Mouse (Mus musculus) layer of hippocampus, adult 2 months (tissue): ENCODE measurements around the gene Hcrt. TPM values are rescaled to one million over a fixed set of nuclear protein-coding genes. Genes with fewer than 3 reads are reported as not detected.

ENCODE experiments used
- DNase-seq, 2 experiments: peaks; one replicate each; pipeline ENCODE4 v3.0.0; 2022; ENCODE audit warnings: low spot score in 2 of 2
- H3K27ac ChIP-seq: fragments of 200-600 bp; 2 replicates; pipeline ENCODE4 v1.8.1; 2022
- H3K4me3 ChIP-seq: fragments of 200-600 bp; 2 replicates; pipeline ENCODE4 v1.8.1; 2022; ENCODE audit warnings: mild to moderate bottlenecking
- CTCF ChIP-seq: fragments of 200-600 bp; conservative IDR thresholded peaks from 2 replicates; pipeline ENCODE4 v1.8.1; 2022; ENCODE audit warnings: antibody characterized with exemption, mild to moderate bottlenecking, moderate library complexity
- total RNA-seq, 2 experiments: library from RNA; stranded (reverse); gene quantifications; 2 replicates each; pipeline ENCODE4 v1.2.3; 2021

Gene Hcrt
- total RNA-seq, 2 experiments from 2014 or later = not detected

DNA sequence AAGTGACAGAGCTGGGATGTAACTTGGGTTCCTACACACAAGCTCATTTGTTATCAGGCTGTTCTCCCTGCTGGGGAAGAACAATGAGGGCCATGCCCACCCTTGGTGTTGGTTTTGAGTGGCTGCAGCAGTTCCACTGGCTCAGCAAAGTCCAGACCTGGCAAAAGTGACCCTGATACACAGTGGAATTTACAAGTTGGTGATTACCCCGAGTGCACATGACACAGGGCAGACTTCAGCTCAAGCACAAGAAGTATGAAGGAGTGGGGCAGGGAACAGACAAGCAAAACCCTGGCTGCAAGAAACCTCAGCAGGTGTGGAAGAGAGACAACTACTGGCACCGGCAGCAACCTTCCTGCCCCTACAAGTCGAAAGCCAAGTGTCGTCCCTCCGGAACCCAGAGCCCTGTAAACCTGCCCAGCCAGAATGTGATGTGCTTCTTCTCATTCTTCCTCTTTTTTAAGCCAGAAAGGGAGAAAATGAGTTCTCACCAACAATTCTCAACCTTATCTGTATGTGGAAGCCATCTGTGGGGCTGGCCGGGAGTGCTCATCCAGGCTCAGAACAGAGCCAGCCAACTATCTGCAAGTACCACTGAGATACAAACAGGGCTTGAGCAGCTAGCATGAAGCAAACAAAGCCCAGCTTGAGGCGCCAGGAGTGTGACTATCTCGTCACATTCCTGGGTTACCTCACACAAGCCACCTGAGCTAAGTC lies 40.8 kb downstream of the Hcrt start:
- no peak for TF ChIP-seq CTCF
- no peak for DNase-seq
- peak overlapping the region; percentile 87 for H3K27ac ChIP-seq
- H3K4me3 ChIP-seq = no peak overlapping the region

DNA sequence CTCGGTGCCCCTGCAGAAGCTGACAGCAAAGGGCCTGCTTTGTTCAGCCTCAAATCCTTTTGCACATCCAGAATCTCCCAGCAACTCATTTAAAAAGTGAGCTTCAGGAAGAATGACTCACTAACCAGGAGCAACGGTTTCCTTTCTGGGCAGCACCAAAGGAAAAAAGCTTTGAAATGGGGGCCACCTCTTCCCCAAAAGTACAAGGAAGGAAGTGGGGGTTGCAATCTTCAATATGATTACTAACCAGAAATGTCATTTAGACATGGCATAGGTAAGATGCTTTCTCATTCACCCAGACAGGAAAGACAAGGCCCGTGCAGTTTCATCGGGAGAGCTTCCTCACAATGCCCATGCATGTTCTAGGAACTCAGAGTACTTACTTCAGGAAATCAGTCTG lies 41.5 kb downstream of the Hcrt start:
- peak overlapping the region; percentile 87 for H3K27ac ChIP-seq
- no peak for TF ChIP-seq CTCF
- no peak for DNase-seq
- no peak overlapping the region for H3K4me3 ChIP-seq

DNA sequence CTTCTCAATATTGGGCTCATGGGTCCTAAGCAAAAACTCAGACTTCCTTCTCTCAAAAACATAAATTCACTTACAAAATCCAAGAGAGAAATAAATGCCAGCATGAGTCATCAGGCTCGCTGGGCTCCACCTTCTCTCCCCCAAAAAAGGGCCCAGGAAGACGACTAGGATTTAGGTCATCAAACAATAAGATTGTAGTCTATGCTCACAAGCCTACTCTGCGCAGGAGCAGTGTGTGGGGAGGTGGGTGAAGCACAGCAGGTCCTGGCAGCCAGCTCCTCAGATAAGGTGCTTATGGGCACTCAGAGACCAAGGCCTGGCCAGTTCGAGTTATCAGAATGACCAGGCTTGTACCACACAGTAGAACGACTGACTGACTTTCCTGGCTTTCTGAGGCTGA lies 42.4 kb downstream of the Hcrt start:
- peak overlapping the region; percentile 87 for H3K27ac ChIP-seq

DNA sequence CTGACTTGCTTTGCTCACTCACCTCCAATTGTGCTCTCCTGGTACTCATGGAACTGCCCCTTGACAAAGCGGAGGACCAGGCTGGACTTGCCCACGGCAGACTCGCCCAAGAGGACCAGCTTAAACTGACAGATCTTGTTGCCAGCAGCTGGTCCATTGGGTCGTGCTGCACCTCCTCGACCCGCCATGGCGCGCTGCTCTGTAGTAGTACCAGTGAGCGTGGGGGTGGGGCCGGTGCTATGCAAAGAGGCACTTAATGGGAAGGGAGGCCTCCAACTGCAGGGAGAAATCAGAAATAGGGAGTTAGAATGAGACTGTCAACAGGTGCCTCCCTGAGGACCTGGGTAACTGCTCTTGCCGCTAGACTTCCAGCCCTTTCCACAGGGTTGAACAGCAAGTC lies 42.8 kb downstream of the Hcrt start:
- peak overlapping the region; percentile 87 for H3K27ac ChIP-seq

More for the DNA sequence above, 42.4 kb downstream of the Hcrt start:
- no peak overlapping the region for H3K4me3 ChIP-seq
- no peak for DNase-seq
- TF ChIP-seq CTCF = no peak

DNA sequence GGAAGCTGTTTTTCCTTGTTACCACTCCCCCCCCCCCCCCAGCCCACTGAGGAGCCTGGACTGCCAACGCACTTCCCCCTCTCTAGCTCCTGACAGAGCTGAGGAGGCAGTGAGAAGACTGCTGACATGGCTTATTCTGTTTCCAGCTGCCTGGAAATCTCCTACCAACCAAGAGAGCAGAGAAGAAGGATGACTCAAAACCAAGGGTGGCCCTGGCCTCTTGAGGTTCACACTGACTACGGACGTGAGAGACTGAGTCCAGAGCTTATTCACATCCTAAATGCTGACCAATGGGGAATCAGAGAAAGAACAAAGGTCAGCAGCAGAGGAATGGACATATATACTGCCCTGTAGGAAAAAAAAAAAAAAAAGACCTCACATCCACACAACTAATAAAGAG lies 43.4 kb downstream of the Hcrt start:
- DNase-seq = no peak
- peak overlapping the region; percentile 87 for H3K27ac ChIP-seq
- TF ChIP-seq CTCF = no peak

More for the DNA sequence above, 42.8 kb downstream of the Hcrt start:
- no peak overlapping the region for H3K4me3 ChIP-seq
- no peak for TF ChIP-seq CTCF
- DNase-seq = no peak

DNA sequence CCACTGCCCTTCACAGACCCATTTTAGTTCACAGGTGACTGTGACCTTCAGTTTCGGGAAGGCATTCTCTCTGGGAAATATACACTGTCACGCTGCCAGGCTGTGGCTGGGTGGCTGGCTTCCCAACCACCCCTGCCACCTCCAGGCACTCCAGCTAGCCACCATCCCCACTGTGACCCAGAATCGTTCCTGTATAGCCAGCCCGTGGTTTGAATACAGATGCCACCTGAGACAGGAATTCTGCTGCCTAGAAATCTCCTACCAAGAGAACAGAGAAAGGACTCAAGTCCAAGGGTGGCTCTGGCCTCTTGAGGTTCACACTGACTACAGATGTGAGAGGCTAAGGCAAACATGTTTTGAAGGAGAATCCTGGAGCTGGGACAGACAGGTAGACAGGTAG lies 43.9 kb downstream of the Hcrt start:
- TF ChIP-seq CTCF = no peak
- Histone ChIP-seq H3K27ac (peak overlapping the region; percentile 87; the same call in 1 of the 2 replicates), H3K4me3 (no peak overlapping the region)
- no peak for DNase-seq

More for the DNA sequence above, 43.4 kb downstream of the Hcrt start:
- H3K4me3 ChIP-seq = no peak overlapping the region

DNA sequence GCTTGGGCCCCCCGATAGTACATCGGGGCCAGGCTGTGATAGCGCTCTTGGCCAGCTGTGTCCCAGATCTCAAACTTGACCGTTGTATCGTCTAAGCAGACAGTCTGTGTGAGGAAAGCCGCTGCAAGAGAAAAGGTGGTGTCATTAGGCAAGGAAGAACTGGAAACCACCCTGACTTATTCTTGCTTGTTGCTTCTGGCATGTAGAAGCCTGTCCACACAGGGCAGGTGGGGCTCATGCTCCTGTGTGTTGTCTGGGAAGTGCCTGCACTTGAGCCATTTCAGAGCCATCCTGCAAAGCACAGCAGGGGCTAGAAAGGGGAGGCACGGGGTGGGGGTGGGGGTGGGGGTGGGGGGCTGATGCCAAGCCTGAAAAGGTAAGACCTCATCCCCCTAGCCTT lies 44.3 kb downstream of the Hcrt start:
- Histone ChIP-seq H3K4me3 (no peak overlapping the region), H3K27ac (peak overlapping the region; percentile 87; the same call in 1 of the 2 replicates)
- no peak for TF ChIP-seq CTCF
- no peak for DNase-seq

DNA sequence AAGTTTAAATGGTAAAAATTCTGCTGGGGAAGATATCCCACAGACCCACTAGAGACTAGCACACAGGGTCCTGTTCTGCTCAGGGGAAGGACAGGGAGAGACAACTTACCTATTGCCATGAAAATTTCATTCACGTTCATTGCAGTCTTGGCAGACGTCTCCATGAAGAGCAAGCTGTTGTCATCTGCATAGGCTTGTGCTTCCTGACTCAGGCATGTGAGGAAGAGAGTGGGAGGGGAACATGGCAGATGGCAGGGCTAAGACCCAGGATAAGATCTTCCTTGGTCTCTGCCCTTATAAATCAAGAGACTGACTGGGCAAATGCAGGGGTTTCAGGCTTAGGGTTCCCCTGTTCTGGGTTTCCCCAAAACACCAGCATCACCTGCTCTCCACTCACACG lies 46.1 kb downstream of the Hcrt start:
- TF ChIP-seq CTCF = no peak
- Histone ChIP-seq H3K27ac (peak overlapping the region; percentile 78; the same call in 1 of the 2 replicates), H3K4me3 (no peak overlapping the region)
- DNase-seq = no peak

DNA sequence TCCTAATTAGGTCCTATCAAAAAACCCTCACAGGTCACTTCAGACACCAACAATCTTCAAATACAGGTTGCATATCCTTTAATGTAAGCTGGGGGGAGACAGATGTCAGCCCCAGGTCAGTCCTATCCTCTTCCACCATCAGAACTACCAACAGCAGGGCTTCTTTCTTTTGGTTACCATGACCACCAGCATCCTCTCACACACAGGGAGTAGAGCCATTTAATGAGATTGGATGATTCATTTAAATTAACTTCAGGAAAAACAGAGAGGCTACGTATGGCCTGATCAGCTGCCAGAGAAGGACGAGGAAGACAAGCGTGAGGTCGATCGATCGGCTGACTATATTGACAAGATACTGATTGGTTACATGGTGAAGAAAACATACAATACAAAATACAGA lies 47.8 kb downstream of the Hcrt start:
- DNase-seq = peak in 1 of 2 experiments; percentile 50
- no peak; the same call in 1 of the 2 replicates for TF ChIP-seq CTCF
- Histone ChIP-seq H3K4me3 (no peak overlapping the region), H3K27ac (peak overlapping the region; percentile 78)

DNA sequence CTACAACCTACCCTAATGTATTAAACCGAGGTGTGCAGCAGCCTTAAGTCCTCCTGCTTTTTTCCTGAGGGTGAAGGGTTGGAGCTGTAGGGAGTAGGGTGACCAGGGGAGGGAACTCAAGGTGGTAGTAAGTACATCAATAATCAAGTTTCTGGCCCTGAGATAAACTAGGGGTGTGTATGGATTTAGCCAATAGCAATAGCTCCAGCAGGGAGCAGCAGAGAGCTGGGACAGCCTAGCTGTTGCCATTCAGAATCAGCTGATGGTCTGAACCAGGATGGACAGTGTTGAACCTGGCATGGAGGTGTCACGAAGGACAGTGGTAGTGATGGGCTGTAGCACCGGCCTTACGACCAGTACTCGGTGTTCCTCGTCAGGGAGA lies 48.2 kb downstream of the Hcrt start:
- DNase-seq = peak; percentile 70 to 79
- peak; percentile 95 for TF ChIP-seq CTCF
- Histone ChIP-seq H3K4me3 (no peak overlapping the region; the same call in 1 of the 2 replicates), H3K27ac (peak overlapping the region; percentile 78)

DNA sequence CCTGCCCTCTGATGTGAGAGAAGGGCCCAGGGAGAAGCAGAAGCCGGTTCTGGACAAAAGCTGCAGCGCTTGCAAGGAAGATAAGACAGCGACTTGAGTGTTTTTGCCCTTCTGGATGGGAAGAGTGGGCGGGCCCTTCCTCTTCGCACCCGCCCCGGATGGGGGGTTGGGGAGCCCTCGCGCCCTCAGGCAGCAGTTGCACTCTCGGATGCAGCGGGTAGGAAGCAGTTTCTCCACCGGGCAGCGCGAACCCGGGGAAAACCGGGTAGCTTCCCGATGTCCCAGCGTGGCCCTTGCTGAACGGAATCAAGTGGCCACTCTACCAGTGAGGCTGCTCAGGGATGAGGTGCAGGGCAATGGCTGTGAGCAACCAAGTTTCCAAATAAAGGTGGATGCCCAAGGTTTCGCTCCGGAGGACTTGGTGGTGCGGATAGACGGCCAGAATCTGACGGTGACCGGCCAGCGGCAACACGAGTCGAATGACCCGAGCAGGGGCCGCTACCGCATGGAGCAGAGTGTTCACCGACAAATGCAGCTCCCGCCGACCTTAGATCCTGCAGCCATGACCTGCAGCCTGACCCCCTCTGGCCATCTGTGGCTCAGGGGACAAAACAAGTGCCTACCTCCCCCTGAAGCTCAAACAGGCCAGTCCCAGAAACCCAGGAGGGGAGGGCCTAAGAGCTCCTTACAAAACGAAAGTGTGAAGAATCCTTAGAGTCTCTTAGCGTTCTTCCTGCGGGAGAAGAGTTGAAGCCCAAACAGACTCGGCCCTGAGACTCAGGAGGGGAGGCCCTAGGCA lies 48.8 kb downstream of the Hcrt start, which contains the start of gene Hspb9:
Gene Hspb9, plus strand, starts transcription at position 116 of the 799 bp plus-strand sequence.
- no peak for DNase-seq
- no peak for TF ChIP-seq CTCF
- H3K27ac ChIP-seq = peak within 1 kb of the TSS; percentile 78
- H3K4me3 ChIP-seq = peak within 1 kb of the TSS; percentile 3; the same call in 1 of the 2 replicates

DNA sequence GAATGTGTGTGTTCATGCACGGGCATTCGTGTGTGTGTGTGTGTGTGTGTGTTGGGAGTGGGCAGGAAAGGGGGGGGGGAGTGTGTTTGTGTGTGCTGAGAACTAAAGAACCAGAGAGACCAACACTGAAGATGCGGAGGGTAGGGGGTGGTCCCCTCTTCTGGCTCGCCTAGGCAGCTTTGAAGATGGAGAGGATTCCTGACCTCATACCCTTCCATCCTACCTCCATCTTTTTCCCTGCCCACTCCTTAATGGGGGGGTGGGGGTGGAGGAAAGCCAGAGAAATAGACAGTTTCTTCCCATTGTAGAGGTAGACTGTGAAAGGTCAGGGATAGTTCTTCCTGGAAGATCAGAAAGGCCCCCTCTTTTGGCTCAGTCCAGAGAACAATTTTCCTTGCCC lies 49.6 kb downstream of the Hcrt start:
- no peak overlapping the region for H3K4me3 ChIP-seq
- H3K27ac ChIP-seq = peak overlapping the region; percentile 78; the same call in 1 of the 2 replicates
- no peak for TF ChIP-seq CTCF
- DNase-seq = no peak
